21 mouse cellular contexts compared by ENCODE assay signal in genomic region chr3:100678951-100679570, GRCm38 (mm10). TPM values are rescaled to one million over a fixed set of nuclear protein-coding genes. Genes with fewer than 3 reads are reported as not detected.
DNase-seq lines count a peak whose midpoint lies in the region; ATAC-seq lines count a peak whose summit lies in the region.
"Had no signal": no experiment of that assay in that cellular context is flagged by ENCODE, and none has a peak within 500 bp of the region (broad histone marks: within the 10 kb centered on the region; RNA-seq: fewer than 3 reads in every experiment).

No protein-coding gene starts in this region.

- peak; percentile 44 for DNase-seq in adrenal gland, adult 2 months
- no peak for DNase-seq in adrenal gland, adult 8-10 months
- DNase-seq in heart, adult 9 months (ENCODE audit: low spot score in 2 of 2) = no peak
- DNase-seq in NIH3T3 (ENCODE audit: low read depth) (peak; percentile 64), adipocyte (ENCODE audit: low spot score) (no peak)
- DNase-seq in adrenal gland, postnatal 25 days = peak; percentile 42
- DNase-seq: cerebellum, adult 18-20 months; cerebellum, adult 9-11 months; gastrocnemius, postnatal 36 days; heart, adult 18-20 months; heart, postnatal 10 days; kidney, adult 18-20 months had no signal

- no peak overlapping the region for H3K4me3 ChIP-seq in heart, embryonic 13.5 days
- H3K4me3 ChIP-seq: embryonic facial prominence, embryonic 10.5 days; erythroblast, embryonic 14.5 days; forebrain, embryonic 15.5 days; heart, embryonic 12.5 days; hindbrain, embryonic 13.5 days had no signal

- H3K36me3 ChIP-seq in heart, embryonic 13.5 days = no peaks in the 10 kb centered on the region
- H3K36me3 ChIP-seq: forebrain, embryonic 15.5 days; heart, embryonic 12.5 days had no signal

- ATAC-seq in heart, embryonic 13.5 days (ENCODE audit: extremely low read depth, insufficient number of reproducible peaks, low FRiP score, low TSS enrichment) = no peak
- no peak for ATAC-seq in erythroid progenitor cell, adult 5-6 weeks (replicated peaks; ENCODE audit: low FRiP score, poor library complexity, severe bottlenecking)
- ATAC-seq: activated CD4-positive, CD25-positive, alpha-beta regulatory T cell, adult 4 months; forebrain, embryonic 15.5 days; hindbrain, postnatal 0 days had no signal

- H3K9ac ChIP-seq in heart, embryonic 13.5 days = no peak overlapping the region
- H3K9ac ChIP-seq: forebrain, embryonic 15.5 days; heart, embryonic 12.5 days; hindbrain, embryonic 13.5 days had no signal

- H3K4me1 ChIP-seq in heart, embryonic 13.5 days = peaks cover 59% of the 10 kb centered on the region

- no peak overlapping the region for H3K4me2 ChIP-seq in heart, embryonic 13.5 days
- H3K4me2 ChIP-seq: forebrain, embryonic 15.5 days; heart, embryonic 12.5 days; hindbrain, embryonic 13.5 days had no signal

- H3K27me3 ChIP-seq in heart, embryonic 13.5 days (replicated peaks) = no peaks in the 10 kb centered on the region
- H3K27me3 ChIP-seq: forebrain, embryonic 15.5 days; heart, embryonic 12.5 days; hindbrain, embryonic 13.5 days had no signal

- 0 out of 2 replicates have a peak overlapping the region, but pooled peaks have one; percentile 3 for H3K27ac ChIP-seq in heart, embryonic 13.5 days (replicated peaks)
- H3K27ac ChIP-seq: embryonic facial prominence, embryonic 10.5 days; forebrain, embryonic 15.5 days; hindbrain, embryonic 13.5 days; hindbrain, postnatal 0 days had no signal

- H3K9me3 ChIP-seq in heart, embryonic 13.5 days = no peaks in the 10 kb centered on the region
- H3K9me3 ChIP-seq: embryonic facial prominence, embryonic 10.5 days; forebrain, embryonic 15.5 days; heart, embryonic 12.5 days; hindbrain, embryonic 13.5 days had no signal

- WGBS in heart, embryonic 13.5 days = 69% methylated on average over 6 of the region's 6 CpGs

RNA-seq across cellular contexts. Expression of gene Man1a2, which starts 6.2 kb away (rescaled TPM):
- total RNA-seq in adrenal gland, adult 2 months (2021) = 100 to 1,000 TPM in 1 of 2 experiments, 10 to 100 TPM in 1; 82.9 to 115 TPM
- polyA plus RNA-seq in adrenal gland, adult 2 months (2012; rRNA removed) = 32.3 and 39.0 TPM in 2 replicates
- total RNA-seq in adrenal gland, adult 8-10 months (2022) = 100 to 1,000 TPM in 3 of 4 experiments, 10 to 100 TPM in 1; 99.9 to 119 (median 108) TPM
- polyA plus RNA-seq in heart, embryonic 13.5 days (2015; fragmentation: Nextera tagmentation; extraction: Ambion mirVana) = 46.7 and 54.2 TPM in 2 replicates
- 90.7 and 124 TPM in 2 replicates for total RNA-seq in adrenal gland, postnatal 25 days (2021)
- total RNA-seq in erythroid progenitor cell, adult 5-6 weeks (2015; ENCODE audit: low replicate concordance) = 14.8 and 62.5 TPM in 2 replicates
- total RNA-seq in erythroid progenitor cell, adult 5-6 weeks (2017; ENCODE audit: low replicate concordance) = 49.2 and 52.1 TPM in 2 replicates

Comparison
In these comparisons a context has a peak if more than half of its experiments do, and no peak if none do; other contexts are left out.
1. DNase-seq: peak in adrenal gland, adult 2 months (single experiment), NIH3T3 (single experiment) and adrenal gland, postnatal 25 days (single experiment); none in adrenal gland, adult 8-10 months (single experiment), heart, adult 9 months (0 of 2) and adipocyte (single experiment).